Mouse (Mus musculus) forebrain, embryonic 16.5 days (tissue): ENCODE results near the gene Heatr6. TPM values are rescaled to one million over a fixed set of nuclear protein-coding genes. Genes with fewer than 3 reads are reported as not detected.

ENCODE experiments used
- ATAC-seq: fragments of 200-750 bp; cut with Nextera tagmentation; 2 replicates; pipeline ENCODE4 v1.8.0; 2017; ENCODE audit warnings: mild to moderate bottlenecking, moderate library complexity
- H3K27ac ChIP-seq: fragments of 300-500 bp; sonication (generic); 2 replicates; pipeline ENCODE4 v1.5.1; 2014; ENCODE audit warnings: low read length, control low read depth
- H3K27me3 ChIP-seq: fragments of 300-500 bp; sonication (generic); replicated peaks from 2 replicates; pipeline ENCODE4 v1.6.1; 2014; ENCODE audit warnings: low read length; ENCODE audit not compliant: control insufficient read depth, insufficient read depth
- H3K36me3 ChIP-seq: fragments of 300-500 bp; sonication (generic); 2 replicates; pipeline ENCODE4 v1.6.1; 2014; ENCODE audit not compliant: control insufficient read depth, insufficient read depth
- H3K4me1 ChIP-seq: fragments of 300-500 bp; sonication (generic); replicated peaks from 2 replicates; pipeline ENCODE4 v1.6.1; 2014; ENCODE audit warnings: low read length; ENCODE audit not compliant: control insufficient read depth, insufficient read depth
- H3K4me2 ChIP-seq: fragments of 300-500 bp; sonication (generic); 2 replicates; pipeline ENCODE4 v1.6.1; 2014; ENCODE audit warnings: mild to moderate bottlenecking, low read length, control low read depth
- H3K4me3 ChIP-seq: fragments of 300-500 bp; sonication (generic); replicated peaks from 2 replicates; pipeline ENCODE4 v1.5.1; 2014; ENCODE audit warnings: mild to moderate bottlenecking, low read length, control low read depth
- H3K9ac ChIP-seq: fragments of 300-500 bp; sonication (generic); replicated peaks from 2 replicates; pipeline ENCODE4 v1.6.1; 2014; ENCODE audit warnings: low read depth, low read length, control low read depth
- H3K9me3 ChIP-seq: fragments of 300-500 bp; sonication (generic); 2 replicates; pipeline ENCODE4 v1.6.1; 2016; ENCODE audit warnings: low read length; ENCODE audit not compliant: control insufficient read depth
- WGBS: fragments of 180-500 bp; shearing (Covaris S2); extraction: QIAGEN DNeasy Blood & Tissue Kit; methylation state at CpG from one replicate; pipeline ENCODE4 v1.1.7; 2014; 5-methylcytosine and 5-hydroxymethylcytosine counted together
- polyA plus RNA-seq: library from polyadenylated mRNA; unstranded; fragments of >200 nt; fragmentation: Nextera tagmentation; extraction: Ambion mirVana; gene quantifications from 2 replicates; pipeline ENCODE4 v1.2.1, GENCODE M21; 2015

Heatr6 gene
- polyA plus RNA-seq, 1 experiment from 2014 or later, result 41.0 TPM

DNA sequence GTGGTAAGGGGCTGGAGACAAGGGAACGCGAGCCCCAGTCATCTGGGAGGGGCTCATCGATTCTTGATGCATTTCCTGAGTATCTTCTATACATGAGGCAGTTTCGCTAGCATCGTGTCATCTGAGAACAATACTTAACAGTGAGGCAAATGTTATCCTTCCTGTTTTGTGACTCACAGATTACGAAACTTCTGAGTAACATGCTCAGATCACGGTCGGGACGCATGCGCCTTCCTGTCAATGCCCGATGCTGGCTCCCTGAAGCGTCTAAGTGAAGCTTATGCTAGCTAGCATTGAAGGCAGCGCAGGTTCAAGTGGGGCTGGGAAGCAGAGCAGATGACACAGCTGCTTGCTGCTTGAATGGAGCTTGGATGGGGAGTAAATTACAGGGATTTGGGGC, 35.8 kb downstream of the Heatr6 start:
- Histone ChIP-seq H3K4me1 (no peaks in the 10 kb centered on the region), H3K4me2 (no peak overlapping the region), H3K27me3 (0 out of 2 replicates have a peak, but pooled peaks cover 2% of the 10 kb centered on the region), H3K4me3 (no peak overlapping the region), H3K9me3 (no peaks in the 10 kb centered on the region), H3K9ac (no peak overlapping the region), H3K36me3 (0 out of 2 replicates have a peak, but pooled peaks cover 2% of the 10 kb centered on the region), H3K27ac (no peak overlapping the region)
- no peak for ATAC-seq
- 79% methylated on average over 13 of the region's 13 CpGs for WGBS

DNA sequence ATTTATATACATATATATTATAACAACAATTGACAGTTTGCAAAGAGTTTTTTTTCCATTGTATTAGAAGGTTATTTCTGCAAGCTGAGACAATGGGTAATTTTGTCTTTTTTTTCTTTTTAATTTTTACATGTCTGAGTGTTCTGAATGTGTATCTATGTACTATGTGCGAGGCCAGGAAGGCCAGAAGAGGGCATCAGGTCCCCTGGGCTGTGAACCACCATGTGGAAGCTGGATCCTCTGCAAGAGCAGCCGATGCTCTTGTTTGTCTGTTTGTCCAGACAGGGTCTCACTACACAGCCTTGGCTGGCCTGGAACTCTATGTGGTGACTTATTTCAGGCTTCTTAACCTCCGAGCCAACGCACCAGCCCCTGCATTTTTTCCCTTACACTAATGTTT, 37.6 kb downstream of the Heatr6 start:
- Histone ChIP-seq H3K27me3 (0 out of 2 replicates have a peak, but pooled peaks cover 2% of the 10 kb centered on the region), H3K4me3 (no peak overlapping the region), H3K9ac (no peak overlapping the region), H3K27ac (no peak overlapping the region), H3K4me2 (no peak overlapping the region), H3K36me3 (0 out of 2 replicates have a peak, but pooled peaks cover 2% of the 10 kb centered on the region), H3K4me1 (peaks cover 5% of the 10 kb centered on the region), H3K9me3 (no peaks in the 10 kb centered on the region)
- WGBS, result 75% methylated on average over 4 of the region's 4 CpGs
- no peak for ATAC-seq

DNA sequence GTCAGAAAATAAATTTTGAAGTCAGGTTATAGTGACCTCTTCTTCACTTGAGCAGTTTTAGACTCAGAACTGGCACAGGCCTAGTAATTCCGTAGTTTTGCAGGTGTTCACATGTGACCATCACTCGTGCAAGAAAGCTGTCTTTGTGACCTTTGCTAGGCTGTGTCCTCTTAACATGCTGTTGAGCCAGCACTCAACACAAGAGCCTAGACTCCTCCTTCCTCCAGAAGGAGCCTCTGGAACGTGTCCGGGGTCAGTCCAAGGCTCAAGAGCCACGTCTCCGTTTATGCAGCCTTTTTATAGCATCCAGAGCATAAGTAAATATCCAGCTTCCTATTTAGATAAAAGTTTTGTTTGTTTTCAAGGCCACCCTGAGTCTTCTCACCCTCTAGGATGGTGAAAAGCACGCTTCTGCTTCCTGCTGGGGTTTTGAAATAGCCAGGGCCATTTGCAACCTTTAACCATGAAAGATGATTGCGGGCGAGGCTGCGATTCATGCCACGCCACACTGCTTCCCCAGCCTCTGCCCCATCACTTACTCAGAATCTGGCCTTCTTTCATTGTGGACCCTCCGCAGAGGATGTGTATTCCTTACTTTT, 38.9 kb downstream of the Heatr6 start:
- Histone ChIP-seq H3K4me3 (no peak overlapping the region), H3K9me3 (no peaks in the 10 kb centered on the region), H3K4me1 (peaks cover 9% of the 10 kb centered on the region), H3K27ac (no peak overlapping the region), H3K36me3 (no peaks in the 10 kb centered on the region), H3K4me2 (no peak overlapping the region), H3K27me3 (0 out of 2 replicates have a peak, but pooled peaks cover 2% of the 10 kb centered on the region), H3K9ac (no peak overlapping the region)
- WGBS, result 85% methylated on average over 12 of the region's 12 CpGs
- ATAC-seq, result no peak

DNA sequence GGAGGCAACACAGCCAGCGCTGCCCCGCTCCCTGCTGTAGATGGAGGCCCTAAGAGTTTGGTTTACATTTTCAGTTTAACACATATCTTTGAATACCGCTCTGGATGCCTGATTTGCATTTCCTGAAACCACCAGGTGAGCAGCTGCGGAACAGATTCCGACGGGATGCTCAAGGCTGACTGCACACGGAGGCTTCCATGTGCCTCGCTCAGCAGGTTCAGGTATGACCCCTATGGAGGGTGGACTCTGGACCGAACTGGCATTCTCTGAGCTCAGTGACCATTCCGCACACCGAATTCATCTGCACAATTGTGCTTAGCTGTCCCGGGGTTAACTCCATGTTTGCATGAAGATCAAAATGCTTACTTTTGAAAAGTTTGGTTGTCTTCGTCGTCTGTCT, 39.8 kb downstream of the Heatr6 start:
- H3K4me1 ChIP-seq, result peaks cover 9% of the 10 kb centered on the region
- H3K9me3 ChIP-seq, result no peaks in the 10 kb centered on the region
- H3K36me3 ChIP-seq, result no peaks in the 10 kb centered on the region
- H3K4me3 ChIP-seq, result no peak overlapping the region
- no peak overlapping the region for H3K27ac ChIP-seq
- H3K27me3 ChIP-seq, result 0 out of 2 replicates have a peak, but pooled peaks cover 2% of the 10 kb centered on the region
- H3K4me2 ChIP-seq, result no peak overlapping the region
- no peak for ATAC-seq
- 88% methylated on average over 14 of the region's 14 CpGs for WGBS
- H3K9ac ChIP-seq, result no peak overlapping the region

DNA sequence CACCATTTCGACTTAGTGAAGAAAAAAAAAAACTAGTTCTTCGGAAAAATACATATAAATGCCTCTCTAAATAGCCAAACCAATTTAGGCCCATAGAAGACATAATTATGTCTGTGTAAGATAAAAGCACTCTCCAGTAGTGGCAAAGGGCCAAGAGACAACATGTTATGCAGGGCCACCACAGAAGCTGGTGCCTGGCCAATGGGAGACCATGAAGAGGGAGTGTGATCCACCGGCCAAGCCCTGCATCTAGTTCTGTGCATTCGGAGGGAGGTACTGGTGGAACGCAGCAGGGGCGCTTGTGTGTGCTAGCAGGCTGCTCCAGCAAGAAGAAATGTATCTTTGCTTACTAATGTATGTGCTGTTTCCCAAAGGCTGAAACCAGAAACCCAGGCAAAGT, 42.6 kb downstream of the Heatr6 start:
- Histone ChIP-seq H3K4me1 (peaks cover 9% of the 10 kb centered on the region), H3K27me3 (0 out of 2 replicates have a peak, but pooled peaks cover 2% of the 10 kb centered on the region), H3K27ac (no peak overlapping the region; the same call in 1 of the 2 replicates), H3K4me2 (no peak overlapping the region), H3K36me3 (no peaks in the 10 kb centered on the region), H3K9ac (no peak overlapping the region), H3K9me3 (no peaks in the 10 kb centered on the region), H3K4me3 (no peak overlapping the region)
- 17% methylated on average over 6 of the region's 6 CpGs for WGBS
- peak; percentile 85 for ATAC-seq

DNA sequence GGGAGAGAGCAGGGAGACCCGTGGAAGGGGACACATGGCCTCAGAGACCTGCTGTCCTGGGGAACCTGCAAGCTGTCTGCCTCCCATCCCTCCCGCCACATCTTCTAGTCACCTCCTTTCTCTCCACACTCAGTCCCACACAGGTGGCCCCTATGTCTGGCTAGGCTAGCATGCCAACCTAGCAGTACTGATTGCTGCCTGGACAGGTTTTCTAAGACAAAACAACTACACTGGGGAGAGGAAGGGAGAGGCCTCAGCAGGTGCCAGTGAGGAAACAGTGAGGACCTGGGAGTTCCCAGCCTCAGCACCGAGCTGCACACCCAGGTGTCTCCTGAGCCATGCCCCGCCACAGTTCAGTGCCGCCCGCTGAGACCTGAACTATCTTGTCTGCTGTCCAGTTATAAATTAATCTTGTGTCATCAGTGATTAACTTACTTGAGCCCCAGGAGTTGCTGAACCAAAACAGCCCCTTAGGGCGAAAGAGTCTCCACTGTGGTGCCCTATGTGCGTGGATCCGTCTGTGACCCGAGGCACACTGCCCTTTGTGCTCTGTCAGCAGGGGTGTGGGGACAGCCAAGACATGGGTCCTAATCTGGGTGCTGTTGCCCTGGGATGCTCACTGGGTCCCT, 43.6 kb downstream of the Heatr6 start:
- ATAC-seq, result no peak
- H3K4me3 ChIP-seq, result no peak overlapping the region

DNA sequence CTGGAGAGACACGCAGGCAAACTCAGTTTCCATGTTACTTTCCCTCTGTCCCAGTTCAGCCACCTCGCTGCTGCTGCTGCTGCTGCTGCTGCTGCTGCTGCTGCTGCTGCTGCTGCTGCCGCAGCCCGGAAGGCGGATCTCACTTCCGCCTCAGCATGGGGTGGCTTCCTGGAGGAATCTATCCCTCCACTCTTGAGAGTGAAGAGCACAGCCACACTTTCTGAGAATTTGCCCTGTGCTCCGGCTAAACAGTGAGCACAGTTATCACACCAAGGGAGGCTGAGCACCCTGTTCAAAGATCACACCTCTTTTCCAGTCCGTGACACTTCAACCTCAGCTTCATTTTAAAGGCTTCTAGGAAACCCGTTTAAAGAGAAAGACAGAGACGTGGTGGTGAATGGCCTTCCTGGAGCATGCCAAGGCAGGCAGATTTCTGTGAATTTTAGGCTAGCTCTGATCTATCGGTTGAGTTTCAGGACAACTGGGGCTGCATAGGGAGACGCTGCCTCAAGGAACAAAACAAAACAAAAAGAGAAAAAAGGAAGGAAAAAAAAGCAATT, 46.5 kb downstream of the Heatr6 start:
- no peak overlapping the region for H3K4me2 ChIP-seq
- no peak overlapping the region for H3K9ac ChIP-seq
- H3K27me3 ChIP-seq, result no peaks in the 10 kb centered on the region
- no peak for ATAC-seq
- H3K36me3 ChIP-seq, result no peaks in the 10 kb centered on the region
- no peak overlapping the region for H3K27ac ChIP-seq
- no peak overlapping the region for H3K4me3 ChIP-seq
- H3K9me3 ChIP-seq, result no peaks in the 10 kb centered on the region
- WGBS, result 74% methylated on average over 12 of the region's 12 CpGs
- peaks cover 9% of the 10 kb centered on the region for H3K4me1 ChIP-seq

More for the DNA sequence above, 43.6 kb downstream of the Heatr6 start:
- Histone ChIP-seq H3K27ac (no peak overlapping the region), H3K4me2 (no peak overlapping the region), H3K4me1 (peaks cover 9% of the 10 kb centered on the region), H3K9me3 (no peaks in the 10 kb centered on the region), H3K27me3 (0 out of 2 replicates have a peak, but pooled peaks cover 2% of the 10 kb centered on the region), H3K36me3 (no peaks in the 10 kb centered on the region), H3K9ac (no peak overlapping the region)
- WGBS, result 82% methylated on average over 10 of the region's 10 CpGs

DNA sequence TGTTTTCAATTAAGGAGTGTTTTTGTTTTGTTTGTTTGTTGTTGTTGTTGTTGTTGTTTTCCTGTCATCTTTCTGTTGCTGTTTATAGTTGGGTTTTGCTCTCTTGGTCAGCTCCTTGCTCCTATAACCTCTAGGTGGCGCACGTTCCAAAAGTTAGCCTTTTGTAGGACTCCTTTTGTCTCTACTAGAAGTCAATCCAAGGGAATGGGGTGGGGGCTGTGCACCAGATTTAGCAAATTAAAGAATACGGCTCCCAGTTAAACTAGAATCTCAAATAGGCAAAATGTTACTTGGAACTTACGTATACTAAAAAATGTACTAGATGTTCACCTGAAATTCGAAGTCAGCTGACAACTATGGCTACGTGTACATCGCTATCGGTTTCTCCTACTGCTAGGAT, 48.7 kb downstream of the Heatr6 start:
- WGBS, result 67% methylated on average over 8 of the region's 8 CpGs
- Histone ChIP-seq H3K4me3 (no peak overlapping the region), H3K9me3 (no peaks in the 10 kb centered on the region), H3K4me2 (no peak overlapping the region), H3K9ac (no peak overlapping the region), H3K27ac (no peak overlapping the region), H3K27me3 (no peaks in the 10 kb centered on the region), H3K4me1 (no peaks in the 10 kb centered on the region), H3K36me3 (no peaks in the 10 kb centered on the region)
- ATAC-seq, result no peak

DNA sequence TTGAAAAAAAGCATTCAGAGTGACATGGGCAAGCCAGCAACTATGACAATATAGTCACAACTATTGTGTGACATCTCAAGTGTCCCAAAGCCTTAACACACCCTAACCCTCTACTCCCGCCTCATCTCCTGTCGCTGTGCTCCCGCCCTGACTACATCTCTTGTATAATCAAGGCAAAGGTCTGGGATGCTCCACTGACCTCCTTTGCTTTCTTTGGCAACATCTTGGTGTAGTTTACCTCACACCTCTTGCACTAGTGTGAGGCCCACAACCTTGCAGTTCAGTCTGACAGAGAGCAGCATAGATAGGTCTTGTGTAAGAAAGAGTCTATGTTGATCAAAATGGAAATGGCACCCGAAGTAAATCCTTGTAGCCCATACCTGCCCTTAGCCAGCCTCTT, 49.1 kb downstream of the Heatr6 start:
- H3K4me2 ChIP-seq, result no peak overlapping the region
- H3K4me1 ChIP-seq, result no peaks in the 10 kb centered on the region
- H3K27ac ChIP-seq, result no peak overlapping the region
- no peaks in the 10 kb centered on the region for H3K36me3 ChIP-seq
- H3K27me3 ChIP-seq, result no peaks in the 10 kb centered on the region
- no peak overlapping the region for H3K9ac ChIP-seq
- 88% methylated on average over 4 of the region's 4 CpGs for whole genome bisulfite sequencing
- H3K4me3 ChIP-seq, result no peak overlapping the region
- H3K9me3 ChIP-seq, result no peaks in the 10 kb centered on the region
- no peak for ATAC-seq
